Mouse (Mus musculus): ENCODE data around the gene Nudcd3.

DNA sequence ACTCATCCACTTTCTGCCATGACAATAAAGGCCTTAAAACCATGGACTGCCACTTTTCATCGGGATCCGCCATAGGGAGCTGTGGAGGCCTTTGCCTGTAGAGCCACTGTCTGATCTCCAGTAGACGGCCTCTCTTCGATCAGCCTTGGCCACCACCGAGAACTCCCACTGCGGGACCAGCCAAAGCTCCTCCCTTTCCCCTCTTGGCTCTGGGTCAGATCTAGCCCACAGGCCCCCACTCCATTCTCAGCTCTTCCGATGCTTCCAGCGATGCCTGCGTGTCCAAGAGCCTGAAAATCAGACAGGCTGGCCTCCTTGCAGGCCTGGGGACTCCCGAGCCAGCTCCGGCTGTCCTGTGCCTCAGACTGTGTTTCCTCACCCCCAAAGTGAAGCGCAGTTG is 33.9 kb downstream of the Nudcd3 start:
- no peak for TF ChIP-seq POLR2A (IDR thresholded peaks at IDR 0.05; ENCODE audit: low read depth, low read length)
- TF ChIP-seq CTCF (IDR thresholded peaks at IDR 0.05; ENCODE audit: extremely low read depth, insufficient read depth, insufficient read length, insufficient replicate concordance), result no peak
